Mouse (Mus musculus) myocyte (in vitro differentiated cells): Measurements from ENCODE around the gene Sema3c. TPM values are rescaled to one million over a fixed set of nuclear protein-coding genes. Genes with fewer than 3 reads are reported as not detected.

Experiments used
- H3K27me3 ChIP-seq: one replicate; pipeline ENCODE4 v1.6.1; 2011; ENCODE audit not compliant: control insufficient read depth, insufficient read depth, insufficient read length
- H3K36me3 ChIP-seq: one replicate; pipeline ENCODE4 v1.6.1; 2011; ENCODE audit not compliant: control insufficient read depth, insufficient read depth
- H3K4me2 ChIP-seq: one replicate; pipeline ENCODE4 v1.6.1; 2011; ENCODE audit warnings: low read depth, control low read depth
- H3K4me3 ChIP-seq: one replicate; pipeline ENCODE4 v1.5.1; 2011; ENCODE audit warnings: mild to moderate bottlenecking, control low read depth, moderate library complexity
- H3K79me2 ChIP-seq: one replicate; pipeline ENCODE4 v1.6.1; 2011; ENCODE audit not compliant: control insufficient read depth, insufficient read depth
- H3ac ChIP-seq: one replicate; pipeline ENCODE4 v1.6.1; 2011; ENCODE audit not compliant: control insufficient read depth, insufficient read length
- CEBPB ChIP-seq: IDR thresholded peaks from 2 replicates; pipeline ENCODE4 v1.6.1; 2011; ENCODE audit warnings: mild to moderate bottlenecking, moderate library complexity; ENCODE audit not compliant: poor library complexity, insufficient read depth, severe bottlenecking
- E2F4 ChIP-seq: IDR thresholded peaks from one replicate; pipeline ENCODE4 v1.6.1; 2011; ENCODE audit warnings: mild to moderate bottlenecking, control low read depth, moderate library complexity; ENCODE audit not compliant: insufficient read depth
- MAX ChIP-seq: IDR thresholded peaks from one replicate; pipeline ENCODE4 v1.6.1; 2011; ENCODE audit warnings: low read depth, mild to moderate bottlenecking, control low read depth
- MYOD1 ChIP-seq, 3 experiments: IDR thresholded peaks; one replicate each; pipeline ENCODE4 v1.6.1; 2011; ENCODE audit warnings: control low read depth in 2 of 3, low read depth in 2 of 3, mild to moderate bottlenecking in 2 of 3, moderate library complexity in 1 of 3; ENCODE audit not compliant: insufficient read length in 2 of 3, control insufficient read depth in 1 of 3
- MYOG ChIP-seq, 3 experiments: IDR thresholded peaks; one replicate each; pipeline ENCODE4 v1.6.1; 2011; ENCODE audit warnings: control low read depth in 2 of 3, low read depth in 2 of 3, mild to moderate bottlenecking in 2 of 3; ENCODE audit not compliant: insufficient read length in 2 of 3, control insufficient read depth in 1 of 3, insufficient read depth in 1 of 3
- POLR2A ChIP-seq: IDR thresholded peaks from one replicate; pipeline ENCODE4 v1.6.1; 2011; ENCODE audit warnings: low read depth, mild to moderate bottlenecking, control low read depth, moderate library complexity; ENCODE audit not compliant: insufficient read length
- POLR2AphosphoS2 ChIP-seq: IDR thresholded peaks from one replicate; pipeline ENCODE4 v1.6.1; 2011; ENCODE audit warnings: low read depth, control low read depth; ENCODE audit not compliant: insufficient read length
- REST ChIP-seq: IDR thresholded peaks from one replicate; pipeline ENCODE4 v1.6.1; 2011; ENCODE audit warnings: mild to moderate bottlenecking, control low read depth, moderate library complexity; ENCODE audit not compliant: insufficient read depth, insufficient read length
- SRF ChIP-seq: IDR thresholded peaks from one replicate; pipeline ENCODE4 v1.6.1; 2011; ENCODE audit warnings: low read depth; ENCODE audit not compliant: control insufficient read depth, insufficient read length
- TCF12 ChIP-seq: IDR thresholded peaks from one replicate; pipeline ENCODE4 v1.6.1; 2011; ENCODE audit warnings: mild to moderate bottlenecking, control low read depth; ENCODE audit not compliant: poor library complexity, insufficient read depth, severe bottlenecking
- TCF3 ChIP-seq: IDR thresholded peaks from one replicate; pipeline ENCODE4 v1.6.1; 2011; ENCODE audit warnings: low read depth, control low read depth; ENCODE audit not compliant: insufficient read length
- USF1 ChIP-seq: IDR thresholded peaks from one replicate; pipeline ENCODE4 v1.6.1; 2011; ENCODE audit warnings: low read depth, mild to moderate bottlenecking, control low read depth, moderate library complexity
- polyA plus RNA-seq: library from polyadenylated mRNA; unstranded; fragments of >200 nt; fragmentation: generic; extraction: Trizol; gene quantifications from one replicate; pipeline ENCODE4 v1.2.1, GENCODE M21; 2012; ENCODE audit warnings: missing spikeins

Sema3c gene
- polyA plus RNA-seq, 1 experiment = 2.2 TPM

- H3K79me2 ChIP-seq = no peaks in the 10 kb centered on the region
- TF ChIP-seq MYOD1 (IDR thresholded peaks at IDR 0.05; ENCODE audit: control insufficient read depth in 1 of 3, insufficient read length in 2 of 3, low read depth in 2 of 3) (no peak), MYOG (IDR thresholded peaks at IDR 0.05; ENCODE audit: control insufficient read depth in 1 of 3, insufficient read depth in 1 of 3, insufficient read length in 2 of 3, low read depth in 2 of 3) (no peak), POLR2A (no peak)
- no peaks in the 10 kb centered on the region for H3K27me3 ChIP-seq
- no peak overlapping the region for H3ac ChIP-seq
- no peak overlapping the region for H3K4me3 ChIP-seq
- no peak overlapping the region for H3K4me2 ChIP-seq
- H3K36me3 ChIP-seq = no peaks in the 10 kb centered on the region
Observed at GRCm38 (mm10) chr5:17712374-17712773, 138.3 kb downstream of the Sema3c start.

- no peak overlapping the region for H3K4me2 ChIP-seq
- no peaks in the 10 kb centered on the region for H3K27me3 ChIP-seq
- H3K79me2 ChIP-seq = no peaks in the 10 kb centered on the region
- H3K4me3 ChIP-seq = no peak overlapping the region
- no peaks in the 10 kb centered on the region for H3K36me3 ChIP-seq
- no peak overlapping the region for H3ac ChIP-seq
- TF ChIP-seq MYOG (IDR thresholded peaks at IDR 0.05; ENCODE audit: control insufficient read depth in 1 of 3, insufficient read depth in 1 of 3, insufficient read length in 2 of 3, low read depth in 2 of 3) = no peak
- no peak for TF ChIP-seq MAX
Observed at GRCm38 (mm10) chr5:17715206-17715605, 141.1 kb downstream of the Sema3c start.

GRCm38 (mm10) chr5:17720011-17720410, 145.9 kb downstream of the Sema3c start:
- no peak overlapping the region for H3ac ChIP-seq
- TF ChIP-seq TCF3 (no peak), CEBPB (peak; percentile 79)
- H3K4me3 ChIP-seq = no peak overlapping the region
- H3K79me2 ChIP-seq = no peaks in the 10 kb centered on the region
- H3K36me3 ChIP-seq = no peaks in the 10 kb centered on the region
- H3K4me2 ChIP-seq = peak overlapping the region; percentile 62
- no peaks in the 10 kb centered on the region for H3K27me3 ChIP-seq

- TF ChIP-seq SRF (no peak), CEBPB (no peak), TCF12 (no peak), E2F4 (no peak), REST (no peak), TCF3 (no peak), POLR2A (no peak), USF1 (no peak), MYOD1 (IDR thresholded peaks at IDR 0.05; ENCODE audit: control insufficient read depth in 1 of 3, insufficient read length in 2 of 3, low read depth in 2 of 3) (no peak)
- H3K4me3 ChIP-seq = no peak overlapping the region
- no peaks in the 10 kb centered on the region for H3K36me3 ChIP-seq
- H3ac ChIP-seq = no peak overlapping the region
- no peak overlapping the region for H3K4me2 ChIP-seq
- H3K79me2 ChIP-seq = no peaks in the 10 kb centered on the region
- H3K27me3 ChIP-seq = no peaks in the 10 kb centered on the region
Observed at GRCm38 (mm10) chr5:17724031-17724430, 149.9 kb downstream of the Sema3c start.

- Histone ChIP-seq H3K79me2 (no peaks in the 10 kb centered on the region), H3K4me2 (no peak overlapping the region), H3K36me3 (no peaks in the 10 kb centered on the region), H3K4me3 (no peak overlapping the region), H3K27me3 (no peaks in the 10 kb centered on the region), H3ac (no peak overlapping the region)
- TF ChIP-seq MYOD1 (IDR thresholded peaks at IDR 0.05; ENCODE audit: control insufficient read depth in 1 of 3, insufficient read length in 2 of 3, low read depth in 2 of 3) (no peak), REST (no peak), TCF12 (no peak), SRF (no peak), TCF3 (no peak), E2F4 (no peak), CEBPB (0 out of 2 replicates have a peak, but pooled peaks have one; percentile 32), MYOG (IDR thresholded peaks at IDR 0.05; ENCODE audit: control insufficient read depth in 1 of 3, insufficient read depth in 1 of 3, insufficient read length in 2 of 3, low read depth in 2 of 3) (no peak)
Observed at GRCm38 (mm10) chr5:17728047-17728446, 154.0 kb downstream of the Sema3c start.

GRCm38 (mm10) chr5:17739805-17740204, 165.7 kb downstream of the Sema3c start:
- no peaks in the 10 kb centered on the region for H3K36me3 ChIP-seq
- H3ac ChIP-seq = no peak overlapping the region
- H3K79me2 ChIP-seq = no peaks in the 10 kb centered on the region
- TF ChIP-seq TCF12 (peak; percentile 33), USF1 (peak; percentile 42), POLR2A (no peak), E2F4 (no peak), MYOD1 (IDR thresholded peaks at IDR 0.05; ENCODE audit: control insufficient read depth in 1 of 3, insufficient read length in 2 of 3, low read depth in 2 of 3) (peak in 1 of 3 experiments; percentile 25), POLR2AphosphoS2 (no peak)
- no peak overlapping the region for H3K4me2 ChIP-seq
- H3K4me3 ChIP-seq = no peak overlapping the region
- no peaks in the 10 kb centered on the region for H3K27me3 ChIP-seq
